Mouse (Mus musculus) lung, embryonic 15.5 days (tissue): ENCODE measurements at regions not wholly inside any gene's neighbourhood (a gene's known extent, or its start where the extent isn't known, plus 50 kb on each side); places are given as distances from the start of the nearest gene placed in this dataset.

Experiments used
- ATAC-seq: fragments of 200-750 bp; cut with Nextera tagmentation; 2 replicates; pipeline ENCODE4 v1.8.0; 2017; ENCODE audit warnings: moderate number of reproducible peaks, borderline replicate concordance; ENCODE audit not compliant: low FRiP score, low TSS enrichment; ENCODE audit errors: extremely low read depth
- H3K27ac ChIP-seq: fragments of 300-500 bp; sonication (generic); 2 replicates; pipeline ENCODE4 v1.5.1; 2015; ENCODE audit warnings: moderate library complexity, mild to moderate bottlenecking, inconsistent platforms
- H3K27me3 ChIP-seq: fragments of 300-500 bp; sonication (generic); 2 replicates; pipeline ENCODE4 v1.6.1; 2015; ENCODE audit warnings: inconsistent platforms
- H3K36me3 ChIP-seq: fragments of 300-500 bp; sonication (generic); 2 replicates; pipeline ENCODE4 v1.6.1; 2015; ENCODE audit warnings: inconsistent platforms
- H3K4me1 ChIP-seq: fragments of 300-500 bp; sonication (generic); 2 replicates; pipeline ENCODE4 v1.6.1; 2015; ENCODE audit warnings: inconsistent platforms
- H3K4me2 ChIP-seq: fragments of 300-500 bp; sonication (generic); 2 replicates; pipeline ENCODE4 v1.6.1; 2015; ENCODE audit warnings: inconsistent platforms, mild to moderate bottlenecking, moderate library complexity
- H3K4me3 ChIP-seq: fragments of 300-500 bp; sonication (generic); 2 replicates; pipeline ENCODE4 v1.5.1; 2015; ENCODE audit warnings: mild to moderate bottlenecking, inconsistent platforms
- H3K9ac ChIP-seq: fragments of 300-500 bp; sonication (generic); 2 replicates; pipeline ENCODE4 v1.6.1; 2015; ENCODE audit warnings: inconsistent platforms
- H3K9me3 ChIP-seq: fragments of 300-500 bp; sonication (generic); 2 replicates; pipeline ENCODE4 v1.6.1; 2016; ENCODE audit warnings: inconsistent platforms
- WGBS: fragments of 180-500 bp; shearing (Covaris S2); methylation state at CpG from one replicate; pipeline ENCODE4 v1.1.7; 2015; 5-methylcytosine and 5-hydroxymethylcytosine counted together

DNA sequence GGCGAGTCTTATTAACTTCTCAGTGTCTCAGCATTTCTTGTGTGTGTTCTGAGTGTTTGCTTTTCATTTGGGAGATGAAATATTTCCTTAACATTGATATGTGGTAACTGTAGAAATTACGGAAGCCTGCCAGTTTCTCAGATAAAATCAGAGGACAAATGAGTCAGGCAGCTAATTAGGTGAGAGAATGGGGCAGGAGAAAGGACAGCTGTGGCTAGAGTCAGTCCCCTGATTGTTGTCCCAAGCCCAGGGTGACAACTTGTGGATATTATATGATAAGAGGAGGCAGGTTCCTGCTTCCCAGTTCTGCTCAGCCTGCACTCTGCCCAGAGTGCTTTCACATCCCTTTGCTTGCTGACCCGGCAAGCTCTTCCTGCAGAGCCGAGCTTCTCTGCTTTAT, 1008.7 kb downstream of the Adgrl2 start:
- no peaks in the 10 kb centered on the region for H3K4me1 ChIP-seq
- no peaks in the 10 kb centered on the region for H3K27me3 ChIP-seq
- no peak for ATAC-seq
- no peak overlapping the region for H3K27ac ChIP-seq
- no peak overlapping the region for H3K4me3 ChIP-seq
- H3K4me2 ChIP-seq = no peak overlapping the region
- H3K9me3 ChIP-seq = no peaks in the 10 kb centered on the region
- WGBS = 23% methylated on average over 4 of the region's 4 CpGs
- H3K9ac ChIP-seq = no peak overlapping the region
- no peaks in the 10 kb centered on the region for H3K36me3 ChIP-seq

DNA sequence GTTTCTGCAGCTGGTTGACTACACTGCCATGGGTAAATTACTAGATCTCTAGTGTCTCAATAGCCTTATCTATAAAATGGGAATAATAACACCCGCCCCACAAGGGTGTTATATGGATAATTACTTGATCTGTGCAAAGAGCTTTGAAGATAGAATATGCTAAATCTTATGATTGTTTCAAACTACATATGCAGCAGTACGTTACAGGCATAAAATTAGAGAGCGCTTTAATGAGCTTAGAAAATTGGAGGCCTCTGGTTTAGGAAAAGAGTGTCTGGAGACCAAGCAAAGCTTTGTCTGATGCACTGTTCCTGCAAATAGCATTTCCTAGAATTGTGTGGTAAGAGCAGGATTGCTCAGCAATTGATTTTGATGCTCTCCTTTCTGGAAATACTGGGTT, 1013.8 kb downstream of the Adgrl2 start:
- no peaks in the 10 kb centered on the region for H3K9me3 ChIP-seq
- no peaks in the 10 kb centered on the region for H3K4me1 ChIP-seq
- no peaks in the 10 kb centered on the region for H3K27me3 ChIP-seq
- H3K27ac ChIP-seq = no peak overlapping the region
- 92% methylated on average over 3 of the region's 3 CpGs for WGBS
- H3K4me2 ChIP-seq = no peak overlapping the region
- no peak for ATAC-seq
- no peaks in the 10 kb centered on the region for H3K36me3 ChIP-seq
- H3K9ac ChIP-seq = no peak overlapping the region
- no peak overlapping the region for H3K4me3 ChIP-seq

- no peaks in the 10 kb centered on the region for H3K9me3 ChIP-seq
- H3K4me1 ChIP-seq = no peaks in the 10 kb centered on the region
- no peak for ATAC-seq
- no peaks in the 10 kb centered on the region for H3K27me3 ChIP-seq
- no peak overlapping the region for H3K4me2 ChIP-seq
- no peak overlapping the region for H3K4me3 ChIP-seq
- no peak overlapping the region for H3K9ac ChIP-seq
- H3K27ac ChIP-seq = no peak overlapping the region
- H3K36me3 ChIP-seq = no peaks in the 10 kb centered on the region
- 79% methylated on average over 6 of the region's 6 CpGs for whole genome bisulfite sequencing
These were observed 1014.3 kb downstream of the Adgrl2 start for GRCm38 (mm10) chr3:147976069-147976468.

DNA sequence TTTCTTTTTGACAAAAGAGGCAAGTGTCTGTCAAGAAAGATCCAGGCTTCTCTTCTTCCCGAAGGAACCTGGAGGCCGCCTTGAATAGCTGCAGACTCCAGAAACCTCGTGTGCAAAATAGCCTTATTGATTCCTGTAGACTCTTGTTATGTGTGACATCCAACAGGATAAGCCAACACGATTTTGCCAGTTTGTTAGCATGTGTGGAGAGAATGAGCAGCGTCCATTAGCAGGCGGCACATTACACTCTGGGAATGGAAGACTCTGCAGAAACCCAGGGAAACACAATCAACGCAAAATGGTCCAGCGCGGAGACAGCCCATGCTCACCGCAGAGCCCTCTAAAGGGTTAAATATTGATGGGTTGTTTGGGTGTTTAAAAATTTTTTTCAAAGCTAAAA, 1014.9 kb downstream of the Adgrl2 start:
- H3K4me3 ChIP-seq = no peak overlapping the region
- H3K4me2 ChIP-seq = no peak overlapping the region
- H3K36me3 ChIP-seq = no peaks in the 10 kb centered on the region
- no peaks in the 10 kb centered on the region for H3K4me1 ChIP-seq
- 86% methylated on average over 10 of the region's 10 CpGs for WGBS
- H3K9me3 ChIP-seq = no peaks in the 10 kb centered on the region
- no peak overlapping the region for H3K9ac ChIP-seq
- H3K27ac ChIP-seq = no peak overlapping the region
- H3K27me3 ChIP-seq = no peaks in the 10 kb centered on the region
- ATAC-seq = no peak

DNA sequence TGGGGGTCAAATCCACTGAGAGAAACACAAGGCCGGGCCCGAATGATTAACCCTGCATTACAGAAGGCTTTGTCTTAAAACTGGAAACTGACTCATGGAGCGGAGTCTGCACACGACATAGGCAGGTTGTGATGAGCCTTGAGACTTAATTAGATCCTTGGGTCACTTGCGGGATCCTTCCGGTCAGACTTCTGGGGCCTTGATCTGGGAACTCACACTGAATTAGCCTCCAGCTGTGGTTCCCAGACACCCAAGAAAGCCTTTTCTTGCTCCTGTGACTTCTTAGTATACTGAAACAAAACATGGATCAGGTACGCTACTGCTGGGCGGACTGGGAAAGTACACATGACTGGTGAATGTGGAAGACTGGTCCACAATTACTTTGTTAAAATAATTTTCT, 1015.8 kb downstream of the Adgrl2 start:
- ATAC-seq = no peak
- no peak overlapping the region for H3K9ac ChIP-seq
- no peaks in the 10 kb centered on the region for H3K27me3 ChIP-seq
- no peak overlapping the region for H3K27ac ChIP-seq
- no peaks in the 10 kb centered on the region for H3K36me3 ChIP-seq
- WGBS = 86% methylated on average over 8 of the region's 8 CpGs
- H3K9me3 ChIP-seq = no peaks in the 10 kb centered on the region
- H3K4me2 ChIP-seq = no peak overlapping the region
- no peaks in the 10 kb centered on the region for H3K4me1 ChIP-seq
- H3K4me3 ChIP-seq = no peak overlapping the region

DNA sequence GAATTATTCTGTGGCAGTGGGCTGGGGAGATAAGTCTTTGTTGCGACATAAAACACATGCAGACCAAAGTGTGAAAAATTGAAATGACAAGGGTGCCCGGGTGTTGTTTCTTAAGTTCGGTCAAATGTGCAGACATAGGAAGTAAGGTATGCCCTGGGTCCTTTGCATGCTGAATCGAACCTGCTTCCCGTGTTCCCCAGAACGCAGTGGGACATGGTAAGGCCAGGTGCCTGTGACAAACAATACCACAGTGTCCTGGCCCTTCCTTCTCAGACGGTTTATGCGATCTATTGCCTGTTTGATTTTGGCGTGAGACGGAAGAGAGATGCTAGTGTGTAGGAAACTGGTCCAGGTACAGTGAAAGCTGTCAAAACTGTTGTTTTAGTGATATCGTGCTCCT, 1022.1 kb downstream of the Adgrl2 start:
- Histone ChIP-seq H3K9ac (no peak overlapping the region), H3K4me1 (no peaks in the 10 kb centered on the region), H3K27ac (no peak overlapping the region), H3K27me3 (no peaks in the 10 kb centered on the region), H3K4me2 (no peak overlapping the region), H3K36me3 (no peaks in the 10 kb centered on the region), H3K9me3 (no peaks in the 10 kb centered on the region), H3K4me3 (no peak overlapping the region)
- 77% methylated on average over 11 of the region's 11 CpGs for WGBS
- no peak for ATAC-seq

GRCm38 (mm10) chr3:147967866-147968265, 1022.5 kb downstream of the Adgrl2 start:
- Histone ChIP-seq H3K27ac (no peak overlapping the region), H3K4me1 (no peaks in the 10 kb centered on the region), H3K4me3 (no peak overlapping the region), H3K27me3 (no peaks in the 10 kb centered on the region), H3K9ac (no peak overlapping the region), H3K4me2 (no peak overlapping the region), H3K9me3 (no peaks in the 10 kb centered on the region), H3K36me3 (no peaks in the 10 kb centered on the region)
- WGBS = 63% methylated on average over 9 of the region's 9 CpGs
- no peak for ATAC-seq

- 92% methylated on average over 3 of the region's 3 CpGs for WGBS
- H3K4me3 ChIP-seq = no peak overlapping the region
These were observed 1023.1 kb downstream of the Adgrl2 start for GRCm38 (mm10) chr3:147967261-147967660.

DNA sequence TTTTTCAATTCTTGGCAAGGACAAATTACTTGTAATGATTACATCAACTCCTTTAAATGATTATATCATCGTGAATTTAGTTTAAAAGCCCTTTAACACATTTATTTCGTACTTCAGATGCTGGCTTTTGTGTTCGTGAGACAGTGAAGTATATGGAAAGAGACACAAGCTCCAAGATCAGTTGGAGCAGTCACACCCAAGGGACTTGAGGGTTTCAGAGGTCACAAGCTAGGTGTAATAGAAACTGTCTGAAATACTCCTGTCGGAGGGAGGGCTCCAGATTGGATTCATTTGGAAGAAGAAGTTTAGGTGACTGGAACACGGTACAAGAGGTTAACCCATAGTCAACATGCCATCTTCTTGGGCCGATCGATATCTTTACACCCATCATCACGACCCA, 1023.5 kb downstream of the Adgrl2 start:
- no peak overlapping the region for H3K9ac ChIP-seq
- no peak overlapping the region for H3K4me2 ChIP-seq

More at GRCm38 (mm10) chr3:147967261-147967660, 1023.1 kb downstream of the Adgrl2 start:
- no peak for ATAC-seq
- Histone ChIP-seq H3K9ac (no peak overlapping the region), H3K27ac (no peak overlapping the region), H3K4me2 (no peak overlapping the region), H3K4me1 (no peaks in the 10 kb centered on the region), H3K27me3 (no peaks in the 10 kb centered on the region), H3K9me3 (no peaks in the 10 kb centered on the region), H3K36me3 (no peaks in the 10 kb centered on the region)

DNA sequence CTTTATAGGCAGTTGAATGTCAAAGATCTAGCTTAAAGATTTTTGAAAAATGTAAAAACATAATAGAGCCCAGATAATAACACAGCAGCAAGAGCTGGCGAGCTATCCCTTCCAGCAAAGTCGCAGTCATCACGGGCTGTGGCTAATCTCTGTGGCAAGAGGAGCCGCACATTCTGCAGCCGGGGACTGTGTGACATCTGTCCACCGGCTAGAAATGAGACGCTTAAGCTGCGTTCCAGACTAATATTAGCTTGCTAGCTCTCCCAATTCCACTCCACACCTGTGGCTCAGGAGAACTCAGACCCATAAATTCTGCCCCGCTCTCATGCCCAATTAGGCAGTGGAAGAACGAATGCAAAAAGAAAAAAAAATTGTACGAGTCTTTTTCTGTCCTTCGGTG, 1024.0 kb downstream of the Adgrl2 start:
- Histone ChIP-seq H3K4me3 (no peak overlapping the region), H3K27ac (no peak overlapping the region)

More for the DNA sequence above, 1023.5 kb downstream of the Adgrl2 start:
- Histone ChIP-seq H3K4me1 (no peaks in the 10 kb centered on the region), H3K27me3 (no peaks in the 10 kb centered on the region), H3K4me3 (no peak overlapping the region), H3K9me3 (no peaks in the 10 kb centered on the region), H3K27ac (no peak overlapping the region), H3K36me3 (no peaks in the 10 kb centered on the region)
- 88% methylated on average over 8 of the region's 8 CpGs for WGBS
- ATAC-seq = no peak

GRCm38 (mm10) chr3:147963698-147964476, 1026.5 kb downstream of the Adgrl2 start:
- no peak overlapping the region for H3K4me3 ChIP-seq
- no peaks in the 10 kb centered on the region for H3K36me3 ChIP-seq
- H3K4me1 ChIP-seq = no peaks in the 10 kb centered on the region
- H3K4me2 ChIP-seq = no peak overlapping the region
- no peaks in the 10 kb centered on the region for H3K9me3 ChIP-seq
- H3K27ac ChIP-seq = no peak overlapping the region
- no peaks in the 10 kb centered on the region for H3K27me3 ChIP-seq
- ATAC-seq = no peak
- 37% methylated on average over 13 of the region's 13 CpGs for WGBS
- H3K9ac ChIP-seq = no peak overlapping the region

More for the DNA sequence above, 1024.0 kb downstream of the Adgrl2 start:
- Histone ChIP-seq H3K4me1 (no peaks in the 10 kb centered on the region), H3K4me2 (no peak overlapping the region), H3K36me3 (no peaks in the 10 kb centered on the region), H3K27me3 (no peaks in the 10 kb centered on the region), H3K9ac (no peak overlapping the region), H3K9me3 (no peaks in the 10 kb centered on the region)
- no peak for ATAC-seq
- WGBS = 79% methylated on average over 12 of the region's 12 CpGs

GRCm38 (mm10) chr3:147948041-147948592, 1042.2 kb downstream of the Adgrl2 start:
- H3K4me2 ChIP-seq = no peak overlapping the region
- no peak for ATAC-seq
- H3K4me3 ChIP-seq = no peak overlapping the region
- H3K27me3 ChIP-seq = no peaks in the 10 kb centered on the region
- no peaks in the 10 kb centered on the region for H3K9me3 ChIP-seq
- no peak overlapping the region for H3K9ac ChIP-seq
- H3K27ac ChIP-seq = no peak overlapping the region
- no peaks in the 10 kb centered on the region for H3K36me3 ChIP-seq
- WGBS = 33% methylated on average over 13 of the region's 13 CpGs
- H3K4me1 ChIP-seq = no peaks in the 10 kb centered on the region
